Mouse (Mus musculus) kidney, adult 9 months (tissue): ENCODE measurements around the gene Tmem256.

Source experiments
- DNase-seq: peaks from one replicate; pipeline ENCODE4 v3.0.0; 2022

Gene Tmem256

DNA sequence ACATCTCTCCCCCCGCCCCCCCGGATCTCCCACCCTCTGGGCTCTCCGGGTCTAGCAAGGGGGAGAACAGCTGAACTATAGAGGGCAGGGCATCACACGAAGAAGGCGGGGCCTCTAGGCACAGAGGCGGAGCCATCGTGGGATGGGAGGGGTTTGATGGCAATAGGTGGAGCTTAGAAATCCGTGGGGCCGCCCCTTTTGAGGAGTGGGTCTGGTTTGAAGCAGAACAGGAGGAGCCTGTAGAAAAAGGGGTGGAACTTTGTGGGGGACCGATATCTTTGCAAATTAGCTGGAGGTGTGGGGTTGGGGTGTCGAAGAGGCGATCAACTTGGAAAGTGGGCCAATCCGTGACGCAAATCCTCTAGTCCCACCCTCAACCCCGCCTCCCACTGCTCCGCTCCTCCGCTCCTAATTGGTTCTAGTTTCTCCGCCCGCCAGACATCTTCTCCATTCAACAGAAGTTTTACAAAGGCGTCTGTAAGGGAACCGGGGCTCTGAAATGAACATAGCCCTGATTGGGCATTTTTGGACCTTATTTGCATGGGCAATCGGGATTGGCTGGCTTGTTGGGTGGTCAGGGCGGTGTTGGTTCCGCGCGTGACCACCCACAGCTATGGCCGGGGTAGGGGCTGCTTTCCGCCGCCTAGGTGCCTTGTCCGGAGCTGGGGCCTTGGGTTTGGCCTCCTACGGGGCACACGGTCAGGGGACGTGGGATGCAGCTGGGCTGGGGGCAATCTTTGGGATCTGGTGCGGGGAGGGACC is at the start of gene Tmem256:
Tmem256 (plus strand) TSS at position 563 of the 762 bp plus-strand sequence.
- peak; percentile 99 for DNase-seq

DNA sequence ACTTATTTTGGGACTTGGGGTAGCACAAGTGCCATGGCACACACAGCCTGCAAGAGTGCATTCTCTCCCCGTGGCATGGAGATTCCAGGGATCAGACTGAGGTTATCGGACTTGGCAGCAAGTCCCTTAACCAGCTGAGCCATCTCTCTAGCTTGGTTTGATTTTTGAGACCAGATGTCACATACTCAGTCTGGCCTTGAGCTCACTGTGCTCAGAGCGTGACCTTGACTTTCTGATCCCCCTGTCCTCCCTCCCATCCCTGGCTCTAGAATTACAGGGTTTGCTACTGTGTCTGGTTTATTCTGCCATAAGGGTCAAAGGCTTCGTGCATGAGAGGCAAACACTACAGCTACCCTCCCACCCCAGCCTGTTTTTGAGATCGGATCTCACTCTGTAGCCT is 48.9 kb upstream of the Tmem256 start:
- DNase-seq = no peak

DNA sequence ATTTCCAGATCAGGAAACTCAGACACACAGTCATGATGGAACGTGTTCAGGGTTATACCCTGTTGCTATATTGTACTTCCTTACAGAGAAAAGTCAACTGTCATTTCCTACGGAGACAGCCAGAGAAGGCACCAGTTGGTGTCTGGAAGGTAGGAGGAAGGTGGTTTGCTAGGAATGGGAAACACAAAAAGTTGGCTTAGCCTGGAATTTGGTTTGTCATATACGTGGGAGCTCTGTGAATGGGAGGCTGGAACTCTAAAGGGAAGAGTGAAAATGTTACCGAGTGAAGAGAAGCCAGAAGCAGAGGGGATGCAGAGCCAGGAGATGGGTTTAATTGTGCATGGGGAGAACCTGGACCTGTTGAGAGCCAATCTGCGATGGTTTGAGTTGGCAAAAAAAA is 46.9 kb upstream of the Tmem256 start:
- DNase-seq = no peak

DNA sequence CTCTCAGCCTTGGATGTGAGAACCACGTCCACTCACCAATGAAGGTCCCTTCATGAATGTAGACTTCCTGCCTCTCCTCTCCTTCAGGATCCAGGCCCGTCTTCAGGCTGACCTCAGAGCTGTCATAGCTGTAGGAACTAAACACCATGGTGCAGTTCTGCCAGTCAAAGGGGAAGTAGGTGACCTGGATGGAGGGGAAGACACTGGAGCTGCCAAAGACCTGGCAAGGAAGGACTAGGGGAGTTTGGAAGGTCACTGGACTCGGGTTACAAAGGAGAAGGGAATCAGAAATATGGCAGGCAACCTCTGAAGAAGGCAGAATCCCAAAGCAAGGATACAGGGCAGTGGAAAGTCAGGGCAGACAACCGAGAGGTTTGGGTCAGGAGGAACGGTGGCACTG is 44.9 kb upstream of the Tmem256 start:
- no peak for DNase-seq

DNA sequence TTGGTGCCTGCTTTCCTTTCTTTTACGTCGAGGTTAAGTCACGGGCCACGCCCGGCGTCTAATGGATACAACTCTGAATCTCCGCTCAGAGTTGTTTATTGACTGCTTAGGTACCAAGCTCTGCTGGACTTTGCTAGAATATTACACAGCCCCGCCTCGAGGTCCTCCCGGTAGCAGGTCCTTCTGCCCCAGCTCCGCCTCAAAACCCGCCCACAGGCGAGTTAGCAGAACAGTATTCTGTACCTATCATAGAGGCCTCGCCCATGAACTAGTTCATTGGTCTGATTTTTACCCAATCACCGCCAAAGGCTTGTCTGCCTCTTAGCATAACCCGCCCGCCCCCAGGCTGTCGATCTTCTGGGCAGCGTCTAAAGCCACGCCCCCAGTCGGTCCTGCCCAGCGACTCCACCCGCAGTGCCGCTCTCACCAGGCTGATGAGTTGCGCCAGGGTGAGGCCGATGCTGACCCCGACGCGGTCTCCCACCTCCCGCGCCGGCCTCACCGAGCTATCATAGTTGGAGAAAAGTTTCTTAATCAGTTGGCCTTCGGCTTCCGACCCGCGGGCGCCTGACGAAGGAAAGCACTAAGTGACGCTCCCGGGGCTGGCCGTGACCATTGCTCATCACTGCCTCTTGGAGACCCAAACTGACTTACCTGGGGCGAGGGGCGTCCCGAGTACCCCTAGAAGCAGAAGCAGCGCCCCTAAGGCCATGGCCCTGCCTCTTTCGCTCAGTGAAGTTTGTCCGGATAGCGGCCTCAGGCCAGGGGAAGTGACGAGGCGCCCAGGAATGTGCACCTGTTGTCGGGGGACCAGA is 42.9 kb upstream of the Tmem256 start, which contains the start of gene Chrnb1:
Chrnb1 (minus strand) TSS at position 776 of the 815 bp plus-strand sequence.
- peak; percentile 99 for DNase-seq

DNA sequence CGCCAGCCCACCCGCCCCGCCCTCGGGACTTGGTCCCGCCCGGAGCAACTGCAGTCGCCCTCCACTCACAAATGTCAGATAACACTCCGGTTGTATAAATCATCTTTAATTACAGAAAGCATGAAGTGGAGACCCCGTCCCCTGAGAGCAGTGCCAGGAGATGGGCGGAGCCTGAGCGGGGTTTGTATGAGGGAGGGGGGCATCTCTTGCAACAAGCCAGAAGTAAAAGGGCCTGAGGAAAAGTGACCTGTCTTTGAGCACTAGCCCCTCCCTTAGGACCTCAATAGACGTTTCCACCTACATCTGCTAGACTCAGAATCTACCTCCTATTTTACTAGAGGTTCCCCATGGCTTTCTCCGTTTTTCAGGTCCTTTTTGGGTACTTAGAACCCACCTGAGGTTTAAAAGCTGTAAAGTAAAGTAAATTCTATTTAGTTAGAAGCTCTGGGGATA is 42.3 kb upstream of the Tmem256 start:
- peak; percentile 34 for DNase-seq

DNA sequence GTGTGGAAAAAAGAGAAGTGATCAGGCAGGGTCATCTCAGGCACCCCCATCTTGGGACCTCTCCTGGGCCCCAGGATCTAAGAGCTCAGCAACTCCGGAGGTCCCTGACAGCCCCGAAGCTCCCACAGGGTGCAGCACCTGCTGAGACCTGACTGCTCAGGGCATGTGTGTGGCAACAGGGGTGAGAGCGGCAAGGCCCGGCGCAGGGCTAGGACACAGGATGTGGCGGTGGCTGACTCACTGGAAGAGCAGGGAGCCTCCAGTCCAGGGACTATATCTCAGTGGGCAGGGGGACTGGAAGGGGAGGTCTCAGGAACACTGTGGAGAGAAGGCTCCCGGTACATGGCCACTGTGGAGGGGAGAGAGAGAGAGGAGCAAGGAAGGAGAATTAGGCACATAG is 40.4 kb upstream of the Tmem256 start:
- DNase-seq = no peak

DNA sequence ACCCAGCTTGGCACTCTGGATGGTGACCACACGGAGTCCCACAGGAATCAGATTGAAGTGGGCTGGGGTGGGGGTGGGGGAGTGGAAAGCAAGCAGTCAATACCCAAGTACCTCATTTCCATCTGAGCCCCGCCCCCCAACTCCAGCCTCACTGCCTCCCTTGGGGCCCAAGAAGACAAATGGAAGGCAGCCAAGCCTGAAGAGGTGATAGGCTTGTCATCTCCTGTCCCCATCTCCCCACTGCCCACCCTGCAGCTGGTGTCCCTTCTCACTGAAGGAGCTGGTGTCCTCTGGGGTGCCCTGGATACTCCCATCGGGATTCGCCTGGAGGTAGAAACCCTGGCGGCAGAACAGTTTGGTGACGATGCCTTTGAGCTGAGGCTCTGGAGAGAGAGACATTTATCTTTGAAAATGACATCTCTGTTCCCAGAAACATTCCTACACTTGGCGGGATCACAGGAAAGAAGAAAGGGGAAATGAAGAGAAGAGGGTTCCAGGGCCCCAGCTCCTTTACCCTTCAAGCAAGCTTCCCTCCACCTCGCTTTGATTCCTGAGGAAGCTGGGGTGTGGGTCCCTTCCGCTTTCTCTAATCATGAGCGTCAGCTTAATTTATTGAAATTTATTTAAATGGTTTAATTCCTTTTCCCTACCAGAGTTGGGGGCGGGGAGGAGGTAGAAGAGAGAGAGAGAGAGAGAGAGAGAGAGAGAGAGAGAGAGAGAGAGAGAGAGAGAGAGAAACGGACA is 38.7 kb upstream of the Tmem256 start:
- DNase-seq = no peak

DNA sequence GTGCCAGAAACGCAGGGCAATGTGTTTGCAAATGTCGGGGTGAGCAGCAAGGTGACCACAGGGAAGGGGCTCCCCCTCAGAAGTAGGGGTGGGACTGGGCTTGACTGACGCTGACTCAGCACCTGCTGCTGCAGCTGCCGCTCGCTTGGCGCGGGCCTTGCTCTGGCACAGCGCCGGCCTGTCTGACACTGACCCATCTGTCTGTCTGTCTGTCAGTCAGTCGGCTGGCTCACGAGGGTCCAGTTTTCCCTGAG is 38.2 kb upstream of the Tmem256 start:
- DNase-seq = no peak

DNA sequence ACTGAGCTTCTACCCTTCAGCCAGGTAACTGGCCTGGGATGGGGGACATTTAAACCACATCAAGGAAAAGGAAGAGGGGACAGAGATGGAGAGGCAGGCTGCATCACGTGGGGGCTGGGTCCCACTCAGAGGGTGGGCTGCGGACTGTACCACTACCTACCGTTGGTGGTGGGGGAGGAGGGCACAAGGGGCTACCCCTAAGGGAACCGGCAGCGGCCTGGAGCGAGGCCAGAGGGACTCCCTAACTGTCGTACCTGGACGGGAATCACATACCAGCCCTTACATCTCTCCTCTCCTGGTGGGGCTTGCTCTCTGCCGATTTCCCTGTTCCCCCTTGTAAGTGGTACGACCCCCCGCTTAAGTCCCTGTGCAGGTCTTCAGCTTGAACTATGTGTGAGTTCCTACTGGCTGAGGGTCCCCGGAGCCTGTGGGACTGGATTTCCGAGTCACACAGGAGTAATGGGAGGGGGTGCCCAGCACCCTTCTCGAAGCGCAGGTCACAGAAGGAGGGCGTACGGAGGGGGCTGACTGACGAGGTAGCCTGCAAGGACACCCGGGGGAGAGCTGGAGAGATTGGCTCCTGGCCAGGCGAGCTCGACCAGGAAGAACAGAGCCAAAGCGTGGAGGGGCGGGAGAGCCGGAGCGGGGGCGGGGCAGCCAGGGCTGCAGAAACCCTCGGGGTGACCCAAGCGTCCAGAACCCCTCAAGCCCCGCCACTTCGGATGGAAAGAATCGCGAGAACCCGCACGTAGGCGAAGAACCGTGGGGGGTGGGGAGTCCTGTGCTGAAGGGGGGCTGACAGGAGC is 37.7 kb upstream of the Tmem256 start:
- DNase-seq = peak; percentile 41

DNA sequence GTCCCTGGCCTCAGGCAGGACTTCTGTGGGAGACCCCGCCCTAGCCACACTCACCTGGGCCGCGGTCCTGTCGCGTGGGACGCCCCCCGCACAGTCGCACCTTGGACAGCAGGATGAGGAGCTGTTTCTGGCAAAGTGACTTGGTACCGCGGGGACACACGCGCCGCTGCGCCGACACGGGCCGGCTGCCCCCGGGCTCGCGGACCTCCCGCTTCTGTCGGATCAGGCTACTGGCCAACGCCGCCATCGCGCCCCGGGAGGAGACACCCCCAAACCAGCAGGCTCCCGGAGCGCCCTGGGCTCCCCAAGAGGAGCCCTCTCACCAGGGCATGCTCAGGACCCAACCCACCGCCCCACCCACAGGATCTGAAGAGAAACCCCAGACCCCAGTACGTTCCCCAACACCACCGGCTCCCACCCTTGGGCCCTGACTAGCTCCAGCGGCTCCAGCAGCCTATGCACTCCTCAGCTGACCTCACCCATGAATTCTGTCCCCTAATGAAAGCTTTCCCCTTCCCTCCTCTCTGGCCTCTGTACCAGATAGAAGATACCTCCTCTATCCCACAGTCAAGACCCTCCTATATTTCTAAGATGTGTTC is 36.8 kb upstream of the Tmem256 start, which contains the start of gene Fgf11:
Fgf11 (minus strand) TSS at position 479 of the 599 bp plus-strand sequence.
- DNase-seq = no peak

DNA sequence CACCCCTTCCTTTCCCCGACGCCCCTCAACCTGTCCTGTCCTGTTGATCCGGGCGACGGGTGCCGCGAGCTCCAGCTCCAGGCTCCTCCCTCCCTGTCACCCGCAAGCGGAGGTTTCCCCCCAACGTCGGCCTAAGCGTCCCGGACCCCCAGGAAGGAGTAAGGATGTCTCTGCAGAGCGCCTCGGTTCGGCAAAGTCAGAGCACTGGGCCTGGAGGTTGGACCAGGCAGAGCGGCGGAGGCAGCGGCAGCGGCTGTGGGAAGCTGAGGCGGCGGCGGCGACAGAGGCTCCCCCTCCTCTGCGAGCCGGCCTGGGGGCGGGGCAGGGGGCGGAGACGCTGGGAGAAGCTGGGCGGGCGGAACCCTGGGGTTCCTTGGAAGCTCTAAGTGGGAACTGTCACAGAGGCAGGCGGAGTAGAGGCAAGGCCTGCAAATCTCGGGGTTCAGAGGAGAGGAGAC is 35.6 kb upstream of the Tmem256 start:
- DNase-seq = peak; percentile 72

DNA sequence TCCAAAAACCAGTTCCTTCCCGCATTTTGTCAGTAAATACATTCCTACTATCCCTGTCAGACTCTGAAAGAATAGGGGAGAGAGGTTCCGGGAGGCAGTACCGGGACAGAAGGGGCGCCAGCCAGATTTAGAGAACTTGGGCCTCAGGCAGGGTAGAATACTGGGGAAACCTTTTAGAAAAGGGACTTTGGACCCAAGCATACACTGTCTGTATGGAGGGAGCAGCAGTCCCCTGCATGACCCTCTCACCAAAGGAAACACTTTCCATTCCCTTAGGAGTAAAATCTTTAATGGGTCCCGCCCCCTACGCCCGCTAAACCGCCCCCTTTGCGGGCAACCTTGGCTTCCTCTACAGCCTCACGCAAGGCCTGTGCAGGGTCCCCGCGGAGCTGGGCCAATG is 35.0 kb upstream of the Tmem256 start:
- no peak for DNase-seq

DNA sequence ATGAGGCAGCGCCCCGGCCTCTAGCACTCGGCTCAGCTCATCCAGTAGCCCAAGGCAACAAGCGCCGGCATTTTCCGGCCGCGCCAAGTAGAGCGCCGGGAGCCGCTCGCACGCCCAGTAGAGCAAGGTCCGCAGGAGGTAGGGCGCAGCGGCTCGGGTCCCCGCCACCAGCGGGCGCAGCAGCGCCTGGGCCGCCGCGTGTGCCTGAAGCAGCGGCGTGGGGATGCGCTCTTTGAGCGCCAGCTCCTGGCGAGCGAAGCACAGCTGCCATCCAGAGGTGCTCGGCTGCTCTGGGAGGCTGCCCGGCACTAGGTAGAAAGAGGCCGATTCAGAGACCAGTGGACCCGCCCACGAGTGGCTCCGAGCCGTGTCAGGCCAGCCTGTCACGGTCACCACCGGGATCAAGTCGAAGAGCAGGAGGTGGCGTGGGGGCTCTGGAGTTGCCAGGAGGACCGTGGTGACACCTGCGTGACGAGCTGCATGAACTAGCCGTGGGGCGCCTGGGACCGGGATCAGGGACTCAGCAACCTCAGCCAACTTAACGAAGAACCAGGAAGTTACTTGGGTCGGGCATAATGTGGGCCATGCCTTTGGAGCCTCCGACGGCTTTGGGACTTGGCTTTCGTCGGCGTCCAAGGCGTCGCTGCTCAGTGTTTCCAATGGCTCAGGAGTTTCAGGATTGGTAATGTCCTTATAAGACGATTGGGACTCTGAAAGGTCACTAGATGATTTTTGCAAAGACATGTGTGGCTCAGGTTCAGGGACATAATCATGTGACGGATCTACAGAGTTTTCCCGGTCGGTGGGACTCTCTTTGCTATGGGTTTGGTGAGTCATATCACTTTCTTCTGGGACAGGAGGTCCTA is 34.3 kb upstream of the Tmem256 start:
- DNase-seq = peak; percentile 85

DNA sequence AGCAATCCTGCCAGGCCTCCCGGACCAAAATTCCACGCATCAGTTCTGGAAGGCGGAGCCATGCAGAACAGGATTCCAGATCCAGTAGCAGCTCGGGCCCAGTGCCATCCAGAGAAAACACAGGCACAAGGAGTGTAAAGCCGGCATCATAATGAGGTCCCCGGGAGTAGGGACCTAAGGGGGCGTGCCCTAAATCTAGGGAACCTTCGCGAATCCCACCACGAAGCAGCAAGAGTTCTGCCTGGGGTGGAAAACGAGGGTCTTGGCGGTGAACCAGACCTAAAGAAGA is 33.7 kb upstream of the Tmem256 start:
- peak; percentile 56 for DNase-seq

DNA sequence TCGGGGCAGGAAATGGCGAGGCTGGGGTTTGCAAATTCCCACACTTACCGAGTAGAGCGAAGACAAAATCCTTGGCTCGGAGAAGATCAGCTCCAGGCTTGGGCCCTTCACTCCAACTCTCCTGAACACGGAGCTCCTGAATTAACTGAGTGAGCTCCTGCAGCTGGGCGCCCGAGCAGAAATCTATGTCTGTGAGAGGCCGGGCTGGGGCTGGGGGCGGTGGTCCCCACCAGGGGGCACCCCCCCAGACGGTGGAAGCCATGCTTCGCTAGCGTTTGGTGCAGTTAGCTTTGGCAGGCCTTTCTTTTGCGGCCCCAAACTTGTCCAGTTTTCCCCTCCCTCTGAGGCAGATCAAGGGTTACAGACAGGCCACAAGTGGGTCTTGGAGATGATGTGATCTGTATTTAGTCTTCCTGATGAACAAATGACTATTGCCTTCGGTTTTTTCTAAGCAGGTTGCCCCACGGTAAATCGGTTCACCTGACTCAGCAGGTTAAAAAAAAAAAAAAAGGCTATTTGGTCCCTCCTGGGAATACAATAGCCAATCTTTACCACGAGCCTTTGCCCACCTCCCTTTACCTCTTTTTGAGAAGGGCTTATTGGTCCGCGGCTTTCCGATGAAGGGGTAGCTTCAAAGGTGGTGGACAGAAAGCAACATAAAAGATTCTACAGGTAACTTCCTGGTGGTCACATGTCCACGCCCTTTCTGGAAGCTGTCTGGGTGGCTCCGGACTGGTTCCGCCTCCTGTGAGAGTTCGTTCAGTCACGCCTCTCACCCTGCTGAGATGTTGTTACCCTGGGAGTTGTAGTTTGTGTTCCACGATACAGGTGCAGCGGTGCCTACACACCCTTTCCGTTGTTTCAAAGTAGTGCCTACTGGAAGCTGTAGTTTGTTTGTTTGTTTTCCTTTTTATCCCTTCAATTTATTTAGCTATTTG is 33.1 kb upstream of the Tmem256 start, which contains the start of gene Tmem102:
Tmem102 (minus strand) TSS at position 653 of the 938 bp plus-strand sequence.
- DNase-seq = peak; percentile 93

DNA sequence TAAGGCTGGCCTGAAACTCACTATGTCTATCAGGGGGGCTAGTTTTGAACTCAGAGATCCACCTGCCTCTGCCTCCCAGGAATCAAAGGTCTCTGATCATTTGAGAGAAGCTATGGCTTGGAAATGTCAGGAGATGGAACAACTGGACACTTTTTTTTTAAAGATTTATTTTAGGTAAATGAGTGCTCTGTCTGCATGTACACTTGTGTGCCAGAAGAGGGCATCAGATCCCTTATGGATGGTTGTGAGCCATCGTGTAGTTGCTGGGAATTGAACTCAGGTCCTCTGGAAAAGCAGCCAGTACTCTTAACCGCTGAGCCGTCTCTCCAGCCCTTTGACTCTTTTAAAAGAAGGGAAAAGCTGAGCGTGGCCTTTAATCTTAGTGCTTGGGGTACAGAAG is 31.9 kb upstream of the Tmem256 start:
- no peak for DNase-seq

DNA sequence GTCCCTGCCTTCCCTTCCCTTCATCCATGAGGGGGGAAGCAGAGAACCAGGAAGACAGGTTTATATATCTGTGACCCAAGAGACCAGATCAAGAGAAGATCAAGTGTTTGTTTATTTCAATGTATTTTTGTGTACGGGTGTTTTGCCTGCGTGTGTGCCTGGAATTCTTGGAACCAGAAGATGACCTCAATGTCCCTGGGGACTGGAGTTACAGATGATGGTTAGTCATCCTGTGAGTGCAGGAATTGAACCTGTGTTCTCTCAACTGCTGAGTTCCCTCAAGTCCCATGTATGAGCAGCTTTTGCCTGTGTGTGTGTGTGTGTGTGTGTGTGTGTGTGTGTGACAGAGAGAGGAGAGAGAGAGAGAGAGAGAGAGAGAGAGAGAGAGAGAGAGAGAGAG is 30.7 kb upstream of the Tmem256 start:
- no peak for DNase-seq

DNA sequence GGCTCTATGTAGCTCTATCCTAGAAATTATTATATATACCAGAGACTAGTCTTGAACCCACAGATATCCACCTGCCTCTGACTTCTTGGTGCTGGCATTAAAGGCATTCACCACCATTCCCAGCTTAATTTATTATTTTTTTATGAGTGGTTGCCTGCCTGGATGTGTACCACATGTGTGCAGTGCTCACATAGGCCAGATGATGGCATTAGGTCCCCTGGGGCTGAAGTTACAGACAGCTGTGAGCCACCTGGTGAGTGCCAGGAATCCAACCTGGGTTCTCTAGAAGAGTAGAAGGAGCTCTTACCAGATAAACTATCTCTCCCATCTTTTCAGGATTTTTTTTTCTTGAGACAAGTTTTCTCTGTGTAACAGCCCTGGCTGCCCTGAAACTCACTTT is 28.0 kb upstream of the Tmem256 start:
- DNase-seq = no peak

DNA sequence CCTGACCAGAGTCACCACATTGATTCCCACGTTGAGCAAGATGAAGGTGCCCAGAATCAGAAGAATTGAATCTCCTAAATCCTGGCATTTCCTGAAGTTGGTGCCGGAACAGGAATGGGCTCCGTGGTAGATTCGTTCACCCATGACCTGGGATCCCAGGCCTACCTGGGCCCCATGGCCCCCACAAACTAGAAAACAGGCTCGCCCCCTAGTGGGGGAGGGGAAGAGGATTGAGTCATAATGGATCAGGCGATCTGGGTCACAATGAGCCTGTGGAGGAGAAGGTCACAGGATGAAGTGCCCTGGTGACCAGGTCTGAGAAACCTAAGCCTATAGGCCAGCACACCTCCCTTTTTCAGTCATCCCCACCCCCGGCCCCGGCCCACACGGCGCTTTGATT is 23.2 kb upstream of the Tmem256 start, which contains the start of gene Gm39566:
Gm39566 (minus strand) TSS at position 144 of the 400 bp plus-strand sequence.
- DNase-seq = no peak
